Mouse (Mus musculus) liver, embryonic 14 days (tissue): Measurements from ENCODE around the gene Nkx1-2. TPM values are rescaled to one million over a fixed set of nuclear protein-coding genes. Genes with fewer than 3 reads are reported as not detected.

Source experiments
- polyA plus RNA-seq: library from polyadenylated mRNA; depleted of rRNA; stranded (reverse); fragments of >200 nt; gene quantifications from 2 replicates; pipeline ENCODE4 v1.2.3, GENCODE M21; 2012; rRNA removed

Gene Nkx1-2
- polyA plus RNA-seq = not detected in 2 replicates

GRCm38 (mm10) chr7:132599071-132599975, at the start of gene Nkx1-2:
Gene Nkx1-2 (minus strand): TSS chr7:132599637.

GRCm38 (mm10) chr7:132610468-132611318, 11.3 kb upstream of the Nkx1-2 start, which contains the start of gene Lhpp:
Gene Lhpp (plus strand): TSS chr7:132610638.

GRCm38 (mm10) chr7:132576116-132576650, 23.3 kb downstream of the Nkx1-2 start, which contains the start of gene Oat:
Gene Oat (minus strand): TSS chr7:132576398.

Other genes starting within 250 kb of the Nkx1-2 start
- 38.9 and 42.5 TPM in 2 replicates for gene Oat, start 23.2 kb downstream of the Nkx1-2 start, polyA plus RNA-seq
- 5.2 and 5.7 TPM in 2 replicates for gene Lhpp, start 11.0 kb upstream of the Nkx1-2 start, polyA plus RNA-seq
- gene Fam53b, start 214.2 kb upstream of the Nkx1-2 start, polyA plus RNA-seq = 9.9 and 12.2 TPM in 2 replicates